Mouse (Mus musculus): ENCODE measurements around the gene C2cd4c.

DNA sequence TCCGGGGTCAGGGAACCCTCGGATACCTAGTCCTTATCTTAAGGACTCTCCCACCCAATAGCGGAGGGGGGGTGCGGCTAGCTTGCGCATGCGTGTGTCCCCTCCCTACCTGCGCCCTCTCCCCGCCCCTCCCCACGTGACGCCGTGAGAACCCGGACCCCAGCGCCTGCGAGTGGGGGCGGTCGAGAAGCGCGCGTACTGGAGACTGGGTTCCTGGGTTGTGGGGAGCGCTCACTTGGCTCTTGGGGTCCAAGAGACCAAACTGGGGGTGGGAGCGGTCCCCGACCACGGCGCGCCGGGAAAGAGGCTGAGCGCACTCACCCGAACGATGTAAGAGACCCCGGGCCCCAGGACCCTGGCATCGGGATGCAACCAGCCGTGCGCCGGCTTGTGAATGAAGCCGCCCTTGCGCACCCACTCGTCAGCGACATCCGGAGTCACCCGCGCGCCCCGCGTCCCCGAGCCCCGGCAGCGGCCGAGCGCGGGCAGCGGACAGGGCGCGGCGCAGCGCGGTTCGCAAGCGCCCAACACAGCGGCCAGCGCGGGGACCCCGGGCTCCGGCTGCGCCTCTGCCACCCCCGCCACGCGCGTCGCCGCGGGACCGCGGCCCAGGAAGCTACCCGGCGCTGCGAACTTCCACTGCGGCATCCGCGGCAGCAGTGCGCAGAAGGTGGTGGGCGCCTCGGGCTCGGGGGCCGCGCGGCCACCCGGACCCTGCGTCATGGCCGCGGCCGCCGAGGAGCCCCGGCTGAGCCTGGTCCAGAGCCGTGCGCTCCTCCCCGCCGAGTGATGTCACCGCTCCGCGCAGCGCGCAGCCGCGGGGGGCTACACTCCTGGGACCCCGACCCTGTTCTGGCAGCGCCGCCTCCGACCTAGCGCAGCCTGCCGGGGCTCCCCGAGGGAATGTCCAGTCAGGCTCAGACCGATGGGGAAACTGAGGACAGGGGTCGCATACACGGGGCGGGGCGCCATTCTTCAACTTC, 23.6 kb upstream of the C2cd4c start, which contains the start of gene Shc2:
- TF ChIP-seq CTCF (IDR thresholded peaks at IDR 0.05; ENCODE audit: control insufficient read depth, insufficient read depth, low read length) (no peak), POLR2A (IDR thresholded peaks at IDR 0.05; ENCODE audit: borderline replicate concordance, control insufficient read depth, low read depth, low read length) (no peak)
